11 mouse cellular contexts compared by ENCODE assay signal in genomic region chr9:96879024-96879423, GRCm38 (mm10). TPM values are rescaled to one million over a fixed set of nuclear protein-coding genes. Genes with fewer than 3 reads are reported as not detected.
DNase-seq lines count a peak whose midpoint lies in the region; ATAC-seq lines count a peak whose summit lies in the region.
"Had no signal": no experiment of that assay in that cellular context is flagged by ENCODE, and none has a peak within 500 bp of the region (broad histone marks: within the 10 kb centered on the region; RNA-seq: fewer than 3 reads in every experiment).

No protein-coding gene starts in this region.

- DNase-seq in adipocyte (ENCODE audit: low spot score): peak; percentile 26
- peak; percentile 48 to 65 for DNase-seq in adrenal gland, postnatal 36 days
- peak; percentile 64 to 76 for DNase-seq in gastrocnemius, adult 8-10 months (ENCODE audit: low spot score in 2 of 2)
- DNase-seq in retina, embryonic 14.5 days (ENCODE audit: low spot score): no peak
- no peak for DNase-seq in c-Kit-positive CD71-positive TER-119-positive erythroid progenitor cells, embryonic 14.5 days (ENCODE audit: low spot score)
- DNase-seq in layer of hippocampus, adult 9-10 months (ENCODE audit: low spot score): no peak
- DNase-seq: kidney, adult 8-10 months; spleen, adult 18-20 months; thymus, adult 18-20 months had no signal

- H3K4me3 ChIP-seq in heart, embryonic 15.5 days: no peak overlapping the region

- H3K9me3 ChIP-seq in heart, embryonic 15.5 days (replicated peaks): no peaks in the 10 kb centered on the region

- no peak overlapping the region for H3K9ac ChIP-seq in heart, embryonic 15.5 days
- H3K9ac ChIP-seq: liver, embryonic 14.5 days had no signal

- H3K36me3 ChIP-seq in heart, embryonic 15.5 days: no peaks in the 10 kb centered on the region

- peak overlapping the region; percentile 39 for H3K4me2 ChIP-seq in heart, embryonic 15.5 days

- no peaks in the 10 kb centered on the region for H3K27me3 ChIP-seq in heart, embryonic 15.5 days

- ATAC-seq in heart, embryonic 15.5 days (replicated peaks; ENCODE audit: insufficient number of reproducible peaks, insufficient read depth, low FRiP score, low read depth): peak; percentile 87

- H3K4me1 ChIP-seq in heart, embryonic 15.5 days (replicated peaks): peaks cover 55% of the 10 kb centered on the region

- H3K27ac ChIP-seq in heart, embryonic 15.5 days: peak overlapping the region; percentile 91
- H3K27ac ChIP-seq: liver, embryonic 14.5 days had no signal

- WGBS in heart, embryonic 15.5 days: 27% methylated on average over 6 of the region's 6 CpGs

RNA-seq across cellular contexts. Expression of gene Pxylp1, which starts 13.4 kb away (rescaled TPM):
- 1 to 10 TPM; 7.8 to 8.7 TPM for total RNA-seq in adrenal gland, postnatal 36 days (2021)
- total RNA-seq in gastrocnemius, adult 8-10 months (2022): 1 to 10 TPM in 2 of 4 experiments, under 1 TPM in 2; 0.80 to 1.4 (median 1.1) TPM
- 27.6 and 27.8 TPM in 2 replicates for polyA plus RNA-seq in heart, embryonic 15.5 days (2015; fragmentation: Nextera tagmentation; extraction: Ambion mirVana)

Comparison
In these comparisons a context has a peak if more than half of its experiments do, and no peak if none do; other contexts are left out.
1. DNase-seq: peak in adipocyte (single experiment), adrenal gland, postnatal 36 days (2 of 2) and gastrocnemius, adult 8-10 months (2 of 2); none in retina, embryonic 14.5 days (single experiment), c-Kit-positive CD71-positive TER-119-positive erythroid progenitor cells, embryonic 14.5 days (single experiment) and layer of hippocampus, adult 9-10 months (single experiment).